Mouse (Mus musculus): ENCODE measurements around the gene Pla2g1b.

DNA sequence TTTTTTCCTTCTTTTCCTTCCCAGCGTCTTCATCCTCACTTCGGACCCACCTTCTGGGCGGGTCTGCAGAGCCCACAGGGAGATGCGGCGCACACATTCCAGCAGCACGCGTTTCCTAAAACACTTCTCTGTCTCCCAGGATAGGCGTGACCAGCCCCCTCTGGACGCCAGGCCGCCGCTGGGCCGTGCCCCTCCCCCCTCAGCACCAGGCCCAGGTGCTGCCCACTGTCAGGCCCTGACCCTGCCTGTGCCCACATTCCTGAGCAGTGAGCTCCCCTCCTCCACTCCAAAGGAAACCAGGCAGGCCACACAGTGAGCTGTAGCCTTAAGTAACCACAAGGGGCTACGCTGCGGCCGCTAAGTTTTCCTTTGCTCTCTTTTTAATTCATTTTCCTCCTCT lies 57.9 kb downstream of the Pla2g1b start:
- TF ChIP-seq POLR2A (IDR thresholded peaks at IDR 0.05; ENCODE audit: insufficient read length, low read depth) (no peak), USF1 (IDR thresholded peaks at IDR 0.05; ENCODE audit: low read depth) (no peak), POLR2AphosphoS2 (IDR thresholded peaks at IDR 0.05; ENCODE audit: insufficient read length, low read depth) (peak; percentile 26), MAX (IDR thresholded peaks at IDR 0.05; ENCODE audit: low read depth) (no peak), REST (IDR thresholded peaks at IDR 0.05; ENCODE audit: insufficient read depth, insufficient read length) (no peak), CEBPB (IDR thresholded peaks at IDR 0.05; ENCODE audit: insufficient read depth, poor library complexity, severe bottlenecking) (no peak), E2F4 (IDR thresholded peaks at IDR 0.05; ENCODE audit: insufficient read depth) (no peak), TCF12 (IDR thresholded peaks at IDR 0.05; ENCODE audit: insufficient read depth, poor library complexity, severe bottlenecking) (no peak)
